Mouse (Mus musculus) heart, adult 18-20 months (tissue): ENCODE measurements around the gene Ephb1. TPM values are rescaled to one million over a fixed set of nuclear protein-coding genes. Genes with fewer than 3 reads are reported as not detected.
A peak's percentile ranks its signal among the peaks of the same experiment; 100 is the strongest.

Experiments used
- DNase-seq, 2 experiments: peaks; one replicate each; pipeline ENCODE4 v3.0.0; 2021 to 2022; ENCODE audit warnings: mixed read lengths in 1 of 2
- total RNA-seq, 2 experiments: library from RNA; stranded (reverse); gene quantifications; 2 replicates each; pipeline ENCODE4 v1.2.3; 2021

Gene Ephb1
- total RNA-seq, 2 experiments from 2014 or later: 20.6 to 22.5 TPM

DNA sequence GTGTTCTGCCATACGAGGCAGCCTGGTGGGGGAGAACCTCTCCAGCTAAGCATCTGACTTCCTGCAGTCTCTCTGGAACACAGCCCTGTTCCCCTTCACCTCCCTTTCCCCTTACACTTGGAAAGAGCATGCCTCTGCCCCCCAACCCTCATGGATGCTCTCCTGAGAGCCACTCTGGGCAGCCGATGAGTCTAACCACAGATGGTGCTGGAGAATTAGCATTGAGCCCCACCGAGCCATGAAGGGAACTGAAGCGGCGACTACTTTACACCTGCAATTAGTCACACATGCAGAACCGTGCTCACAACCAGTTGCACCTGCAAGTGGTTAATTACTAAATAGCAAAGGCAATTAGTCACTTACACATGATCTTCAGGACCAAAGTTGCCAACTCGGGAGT, 184.8 kb downstream of the Ephb1 start:
- DNase-seq: no peak

DNA sequence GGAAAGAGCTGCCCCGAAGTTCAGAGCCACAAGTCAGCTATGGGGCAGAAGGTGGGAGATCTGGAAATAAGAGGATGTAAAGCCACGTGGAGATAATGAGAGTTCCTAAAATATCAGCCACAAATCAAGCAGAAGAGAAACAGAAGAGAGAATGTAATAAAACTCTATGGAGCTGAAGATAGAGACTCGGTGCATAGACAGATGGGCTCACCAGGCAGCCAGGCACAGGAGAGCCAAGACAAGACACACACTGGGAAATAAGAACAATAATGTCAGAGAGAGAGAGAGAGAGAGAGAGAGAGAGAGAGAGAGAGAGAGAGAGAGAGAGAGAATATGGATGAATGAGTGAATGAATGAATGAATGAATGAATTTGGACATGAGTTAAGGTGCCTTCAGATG, 198.6 kb downstream of the Ephb1 start:
- no peak for DNase-seq

DNA sequence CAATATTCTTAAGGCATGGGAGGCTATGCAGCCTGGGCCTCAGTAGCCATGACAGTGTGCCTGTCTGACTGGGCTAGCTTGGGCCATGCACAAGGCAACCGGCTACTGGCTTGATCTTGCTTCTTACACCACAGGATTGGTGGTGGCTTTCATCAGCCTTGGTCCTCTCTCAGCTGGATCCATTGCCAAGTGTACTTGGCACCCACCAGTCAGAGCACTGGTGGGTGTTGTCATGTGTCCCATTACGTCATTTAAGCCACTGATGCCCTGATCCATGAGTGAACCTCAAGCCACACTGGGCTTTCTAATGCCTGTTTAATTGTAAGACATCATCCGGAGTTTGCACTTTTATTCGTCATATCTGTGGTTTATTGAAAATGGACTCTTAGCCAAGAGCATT, 215.3 kb downstream of the Ephb1 start:
- DNase-seq: no peak

GRCm38 (mm10) chr9:102138671-102139070, 215.8 kb downstream of the Ephb1 start:
- no peak for DNase-seq

DNA sequence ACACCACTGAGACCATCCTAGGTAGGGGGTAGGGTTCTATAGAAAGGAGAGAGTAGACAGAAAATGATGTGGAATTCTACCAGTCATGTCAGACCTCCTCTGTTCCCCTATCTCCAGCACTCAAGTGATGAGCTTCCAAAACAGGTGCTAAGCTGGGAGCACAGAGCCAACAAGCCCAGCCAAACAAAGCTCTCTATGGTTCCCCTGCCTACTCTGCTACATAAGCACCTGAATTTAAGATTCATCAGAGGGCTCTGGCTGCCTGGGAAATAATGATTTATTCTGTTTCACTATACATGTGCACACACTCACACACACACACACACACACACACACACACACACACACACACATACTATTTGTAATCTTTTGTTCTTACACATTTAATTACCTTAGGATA, 216.3 kb downstream of the Ephb1 start:
- DNase-seq: no peak

- no peak for DNase-seq
Observed at GRCm38 (mm10) chr9:102130506-102130905, 224.0 kb downstream of the Ephb1 start.

DNA sequence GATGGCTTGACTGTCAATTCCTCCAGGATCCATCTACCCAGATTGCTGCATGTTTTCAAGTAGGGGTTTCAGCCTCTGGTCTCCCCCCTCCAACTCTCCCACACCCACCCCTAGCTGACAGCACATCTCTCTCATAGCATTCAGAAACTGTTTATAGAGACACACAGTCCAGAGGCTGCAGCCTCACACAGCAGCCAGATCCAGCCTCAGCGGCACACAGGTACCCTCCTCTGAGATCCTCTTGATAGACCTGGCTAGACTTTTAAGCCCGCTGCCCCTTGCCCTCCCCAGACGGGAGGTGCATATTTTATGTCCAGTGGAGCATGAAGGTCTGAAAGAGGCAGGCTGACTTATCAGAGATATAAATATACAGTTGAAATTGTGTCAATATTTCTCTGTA, 228.0 kb downstream of the Ephb1 start:
- DNase-seq: no peak

DNA sequence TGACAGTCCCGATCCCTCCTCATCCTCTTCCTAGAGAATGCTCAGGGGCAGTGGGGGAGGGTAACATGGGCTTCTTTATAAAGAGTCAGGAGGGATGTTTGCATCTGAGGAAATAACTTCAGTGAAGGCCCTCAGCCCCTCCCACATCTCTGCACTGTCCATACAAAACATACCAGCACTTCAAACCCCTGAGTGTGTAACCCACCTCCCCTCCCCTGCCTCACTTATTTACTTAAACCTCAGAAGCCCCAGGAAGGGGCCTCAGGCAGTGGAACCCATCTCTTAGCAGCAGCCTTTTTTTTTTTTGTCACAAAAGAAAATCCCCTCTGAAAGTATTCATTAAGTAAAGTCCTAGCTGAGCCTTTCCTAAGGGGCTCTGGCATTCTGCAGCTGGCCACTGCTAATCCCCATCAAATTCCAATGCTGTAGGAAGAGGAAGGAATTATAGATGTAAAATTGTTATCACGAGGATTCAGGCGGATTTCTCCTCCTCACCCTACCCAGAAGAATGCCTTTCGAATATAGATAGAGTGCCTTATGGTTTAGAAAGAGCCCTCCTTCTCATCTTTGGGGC, 231.5 kb downstream of the Ephb1 start:
- no peak for DNase-seq

- no peak for DNase-seq
Observed at GRCm38 (mm10) chr9:102119422-102119821, 235.1 kb downstream of the Ephb1 start.

- DNase-seq: no peak
Observed at GRCm38 (mm10) chr9:102115326-102115725, 239.2 kb downstream of the Ephb1 start.

- DNase-seq: no peak
Observed at GRCm38 (mm10) chr9:102111471-102111870, 243.0 kb downstream of the Ephb1 start.

GRCm38 (mm10) chr9:102107978-102108377, 246.5 kb downstream of the Ephb1 start:
- DNase-seq: peak; percentile 5 to 9

- no peak for DNase-seq
Observed at GRCm38 (mm10) chr9:102107213-102107612, 247.3 kb downstream of the Ephb1 start.

- no peak for DNase-seq
Observed at GRCm38 (mm10) chr9:102096825-102097224, 257.7 kb downstream of the Ephb1 start.

DNA sequence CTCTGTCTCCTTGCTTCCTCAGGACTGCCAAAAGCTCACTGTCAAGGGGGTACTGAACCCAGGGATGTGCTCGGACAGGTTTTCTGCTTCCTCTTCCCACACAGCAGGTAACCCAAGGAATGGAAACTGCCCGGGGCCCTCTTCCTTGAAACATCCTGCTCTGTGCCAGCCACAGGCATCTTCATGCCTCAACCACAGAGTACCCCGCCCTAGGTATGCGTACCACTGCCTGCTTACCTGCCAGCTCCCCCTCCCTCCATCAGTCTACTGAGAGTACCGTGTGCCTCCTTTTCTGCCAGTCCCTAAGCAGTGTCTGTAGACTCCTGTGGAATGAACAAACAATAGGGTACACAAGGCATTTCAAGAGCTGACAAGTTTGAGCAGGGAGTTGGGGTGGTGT, 265.9 kb downstream of the Ephb1 start:
- no peak for DNase-seq

DNA sequence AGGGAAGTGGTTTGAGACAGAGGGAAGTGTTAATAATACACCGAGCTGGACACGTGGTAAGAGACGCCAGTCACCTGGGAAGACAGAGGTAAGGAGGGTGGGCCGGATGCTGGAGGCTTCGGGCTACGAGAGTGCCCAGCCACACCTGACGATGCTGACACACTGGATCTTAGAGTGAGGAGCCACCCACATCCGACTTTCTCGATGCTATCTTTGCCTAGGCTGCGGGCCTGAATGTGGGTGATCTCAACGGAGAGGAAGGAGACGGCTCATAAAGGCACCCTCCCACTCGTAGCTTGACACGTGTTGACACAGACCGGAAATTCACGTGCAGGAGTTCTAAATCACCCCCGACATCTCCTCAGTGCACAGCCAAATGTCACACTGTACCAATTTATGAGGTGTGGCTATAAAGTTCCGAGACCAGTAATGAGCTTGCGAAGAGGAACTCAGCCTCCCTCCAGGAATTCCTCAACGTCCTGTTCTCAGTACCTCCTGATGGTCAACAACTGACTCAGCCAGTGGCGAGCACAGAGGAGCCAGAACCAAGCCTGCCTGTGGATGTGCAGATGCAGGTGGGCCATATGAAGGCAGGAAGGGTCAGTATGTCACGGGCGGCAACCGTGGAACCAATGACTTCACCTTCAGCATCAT, 268.3 kb downstream of the Ephb1 start:
- DNase-seq: no peak

- DNase-seq: no peak
Observed at GRCm38 (mm10) chr9:102085477-102085876, 269.0 kb downstream of the Ephb1 start.

GRCm38 (mm10) chr9:102080934-102081333, 273.6 kb downstream of the Ephb1 start:
- DNase-seq: no peak

DNA sequence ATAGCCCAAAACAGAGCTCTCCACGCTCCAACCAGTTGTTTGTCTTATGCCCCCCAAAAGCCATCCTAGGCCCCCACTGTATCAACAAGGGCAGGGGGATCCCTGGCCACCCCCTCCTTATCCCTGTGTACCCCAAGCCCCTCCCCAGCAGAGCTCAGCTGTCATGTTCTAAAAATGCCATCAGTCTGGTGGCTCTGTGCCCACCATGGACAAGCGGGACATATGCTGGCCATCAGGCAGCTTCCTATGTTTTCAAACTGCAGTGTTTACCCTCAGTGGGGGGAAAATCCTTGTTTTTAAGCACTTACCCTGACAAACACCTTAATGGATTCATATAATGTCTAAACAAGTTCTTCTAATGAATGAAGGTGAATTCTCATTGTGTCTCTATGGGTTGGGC, 275.3 kb downstream of the Ephb1 start:
- no peak for DNase-seq

GRCm38 (mm10) chr9:102078238-102078637, 276.3 kb downstream of the Ephb1 start:
- DNase-seq: no peak

DNA sequence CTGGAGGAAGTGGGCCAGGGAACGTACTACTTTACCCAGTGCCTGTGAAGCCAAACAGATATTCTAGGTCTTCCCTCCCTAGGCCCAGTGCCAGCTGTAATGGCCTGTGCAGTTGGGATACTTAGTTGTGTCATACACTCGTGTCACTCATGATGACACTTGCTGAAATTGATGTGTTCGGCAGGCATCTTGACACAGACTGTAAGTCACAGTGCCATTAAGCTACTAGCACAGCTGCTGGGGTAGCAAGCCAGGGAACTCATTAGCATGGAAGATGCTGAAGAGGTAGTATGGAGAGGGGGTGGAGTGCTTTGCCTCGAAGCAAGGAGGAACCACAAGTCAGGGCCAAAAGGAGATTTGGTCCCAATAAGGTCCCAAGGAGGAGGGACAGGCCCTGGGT, 279.0 kb downstream of the Ephb1 start:
- no peak for DNase-seq

DNA sequence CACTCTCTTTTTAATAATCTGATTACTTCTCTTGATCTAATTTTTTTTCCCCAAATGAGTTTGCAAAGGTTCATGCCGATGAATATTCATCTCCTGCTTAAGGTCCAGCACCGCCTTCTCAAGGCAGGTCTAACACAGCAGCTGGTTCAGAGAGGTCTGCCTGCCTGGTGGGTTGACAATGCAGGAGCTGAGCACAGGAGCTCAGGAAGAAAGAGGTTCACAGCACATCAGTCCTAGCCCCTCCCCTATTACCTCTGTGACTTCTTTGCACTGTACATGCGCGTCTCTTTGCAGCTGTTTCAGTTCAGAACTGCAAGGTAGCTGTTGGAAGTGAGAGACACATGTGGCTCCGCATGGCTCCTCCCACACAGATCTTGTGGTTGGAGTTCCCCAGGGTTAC, 281.1 kb downstream of the Ephb1 start:
- no peak for DNase-seq

GRCm38 (mm10) chr9:102069151-102069882, 285.2 kb downstream of the Ephb1 start:
- DNase-seq: peak; percentile 18 to 32

- DNase-seq: peak in 1 of 2 experiments; percentile 15
Observed at GRCm38 (mm10) chr9:102066601-102067000, 287.9 kb downstream of the Ephb1 start.
